Mouse (Mus musculus): ENCODE measurements around the gene Krtap4-2.
"Not testable (repeated sequence)": the region's sequence is repeated elsewhere in the genome, so short reads cannot be mapped to it uniquely, and the experiment has no call there.

The Krtap4-2 gene

GRCm38 (mm10) chr11:99634653-99635134 lies at the start of gene Krtap4-2:
Gene Krtap4-2 (minus strand): TSS chr11:99635084.
- no peak for DNase-seq

- no peak for DNase-seq
Observed at GRCm38 (mm10) chr11:99683481-99683880, 48.6 kb upstream of the Krtap4-2 start.

GRCm38 (mm10) chr11:99665860-99666259 lies 31.0 kb upstream of the Krtap4-2 start, which contains the start of gene Krtap4-6:
Gene Krtap4-6 (minus strand): TSS chr11:99665960.
- DNase-seq = no peak

GRCm38 (mm10) chr11:99662802-99663201 lies 27.9 kb upstream of the Krtap4-2 start:
- DNase-seq = no peak

GRCm38 (mm10) chr11:99659256-99659655 lies 24.4 kb upstream of the Krtap4-2 start:
- no peak for DNase-seq

GRCm38 (mm10) chr11:99658467-99659010 lies 23.7 kb upstream of the Krtap4-2 start, which contains the start of gene Gm11563:
Gene Gm11563 (minus strand): TSS chr11:99658960.
- not testable (repeated sequence) for DNase-seq

GRCm38 (mm10) chr11:99657051-99657450 lies 22.2 kb upstream of the Krtap4-2 start:
- no peak for DNase-seq

GRCm38 (mm10) chr11:99650136-99650535 lies 15.3 kb upstream of the Krtap4-2 start, which contains the start of gene Gm11555:
Gene Gm11555 (minus strand): TSS chr11:99650236.
- DNase-seq = no peak

GRCm38 (mm10) chr11:99646444-99646843 lies 11.6 kb upstream of the Krtap4-2 start:
- no peak for DNase-seq

GRCm38 (mm10) chr11:99644351-99644750 lies 9.5 kb upstream of the Krtap4-2 start:
- no peak for DNase-seq

- not testable (repeated sequence) for DNase-seq
Observed at GRCm38 (mm10) chr11:99643635-99644139, 8.8 kb upstream of the Krtap4-2 start, which contains the start of gene Krtap4-7. Gene Krtap4-7 (minus strand): TSS chr11:99644089.

GRCm38 (mm10) chr11:99640926-99641325 lies 6.0 kb upstream of the Krtap4-2 start:
- DNase-seq = no peak

- DNase-seq = no peak
Observed at GRCm38 (mm10) chr11:99637086-99637485, 2.2 kb upstream of the Krtap4-2 start.

GRCm38 (mm10) chr11:99633293-99633692 lies 1.6 kb downstream of the Krtap4-2 start:
- DNase-seq = no peak

GRCm38 (mm10) chr11:99630890-99631289 lies 4.0 kb downstream of the Krtap4-2 start:
- DNase-seq = no peak

- DNase-seq = no peak
Observed at GRCm38 (mm10) chr11:99628138-99628537, 6.7 kb downstream of the Krtap4-2 start, which contains the start of gene Krtap4-1. Gene Krtap4-1 (minus strand): TSS chr11:99628238.

GRCm38 (mm10) chr11:99620335-99620734 lies 14.5 kb downstream of the Krtap4-2 start, which contains the start of gene Gm11562:
Gene Gm11562 (minus strand): TSS chr11:99620435.
- no peak for DNase-seq

- DNase-seq = no peak
Observed at GRCm38 (mm10) chr11:99614796-99615363, 20.0 kb downstream of the Krtap4-2 start, which contains the start of gene Krtap2-4. Gene Krtap2-4 (minus strand): TSS chr11:99614846.

- not testable (repeated sequence) for DNase-seq
Observed at GRCm38 (mm10) chr11:99610089-99610488, 24.8 kb downstream of the Krtap4-2 start, which contains the start of gene Gm11937. Gene Gm11937 (minus strand): TSS chr11:99610189.

- no peak for DNase-seq
Observed at GRCm38 (mm10) chr11:99609126-99609525, 25.8 kb downstream of the Krtap4-2 start.

- not testable (repeated sequence) for DNase-seq
Observed at GRCm38 (mm10) chr11:99603208-99603607, 31.7 kb downstream of the Krtap4-2 start, which contains the start of gene Gm11938. Gene Gm11938 (minus strand): TSS chr11:99603308.

GRCm38 (mm10) chr11:99597742-99598141 lies 37.1 kb downstream of the Krtap4-2 start, which contains the start of gene Krtap9-3:
Gene Krtap9-3 (minus strand): TSS chr11:99598105.
- not testable (repeated sequence) for DNase-seq

GRCm38 (mm10) chr11:99590981-99591380 lies 43.9 kb downstream of the Krtap4-2 start, which contains the start of gene Krtap1-3:
Gene Krtap1-3 (minus strand): TSS chr11:99591339.
- DNase-seq = no peak
